Mouse (Mus musculus): ENCODE results near the gene Vgll4. TPM values are rescaled to one million over a fixed set of nuclear protein-coding genes. Genes with fewer than 3 reads are reported as not detected.
A peak's percentile ranks its signal among the peaks of the same experiment; 100 is the strongest.

Vgll4 gene
- 10 to 100 TPM; 15.7 to 20.1 TPM for total RNA-seq (2021)
- long read RNA-seq, experiment 1 = 0 reads
- long read RNA-seq, experiment 2, partial matches to known transcripts = 0 of 3 reads
- long read RNA-seq, experiment 2, other reads (novel, unspliced or antisense) = 1 of 3 reads

- intact Hi-C loops (cut with DNase I; ENCODE audit: low total_unique reads) = no loop called here
- DNase-seq = peak; percentile 61
Measured at GRCm38 (mm10) chr6:114969213-114970120, at the start of gene Vgll4. Vgll4 (minus strand) TSS chr6:114969994.

GRCm38 (mm10) chr6:115015461-115015860 is 45.7 kb upstream of the Vgll4 start:
- no peak for DNase-seq
- intact Hi-C loops (cut with DNase I; ENCODE audit: low total_unique reads) = no loop called here

- intact Hi-C loops (cut with DNase I; ENCODE audit: low total_unique reads) = no loop called here
- DNase-seq = no peak
Measured at GRCm38 (mm10) chr6:115013574-115013973, 43.8 kb upstream of the Vgll4 start.

- no peak for DNase-seq
- intact Hi-C loops (cut with DNase I; ENCODE audit: low total_unique reads) = loop anchor here (2.0 kb wide), 1 partner anchor 83 kb away; no protein-coding TSS in a partner anchor
Measured at GRCm38 (mm10) chr6:115011792-115012191, 42.0 kb upstream of the Vgll4 start.

GRCm38 (mm10) chr6:115010815-115011214 is 41.0 kb upstream of the Vgll4 start:
- DNase-seq = no peak

GRCm38 (mm10) chr6:115010304-115010703 is 40.5 kb upstream of the Vgll4 start:
- no peak for DNase-seq
- intact Hi-C loops (cut with DNase I; ENCODE audit: low total_unique reads) = loop anchor here (2.0 kb wide), 1 partner anchor 82 kb away; no protein-coding TSS in a partner anchor

More at GRCm38 (mm10) chr6:115010815-115011214, 41.0 kb upstream of the Vgll4 start:
- intact Hi-C loops (cut with DNase I; ENCODE audit: low total_unique reads) = loop anchor here (2.0 kb wide), 1 partner anchor 82 kb away; no protein-coding TSS in a partner anchor

- intact Hi-C loops (cut with DNase I; ENCODE audit: low total_unique reads) = loop anchor here (10.0 kb wide), 1 partner anchor 293 kb away; no protein-coding TSS in a partner anchor
- DNase-seq = peak; percentile 78
Measured at GRCm38 (mm10) chr6:115007728-115008127, 37.9 kb upstream of the Vgll4 start.

GRCm38 (mm10) chr6:115006948-115007347 is 37.2 kb upstream of the Vgll4 start:
- intact Hi-C loops (cut with DNase I; ENCODE audit: low total_unique reads) = loop anchor here (10.0 kb wide), 1 partner anchor 292 kb away; no protein-coding TSS in a partner anchor
- no peak for DNase-seq

- no peak for DNase-seq
- intact Hi-C loops (cut with DNase I; ENCODE audit: low total_unique reads) = loop anchor here (10.0 kb wide), 1 partner anchor 291 kb away; no protein-coding TSS in a partner anchor
Measured at GRCm38 (mm10) chr6:115006065-115006464, 36.3 kb upstream of the Vgll4 start.

- DNase-seq = peak; percentile 20
- intact Hi-C loops (cut with DNase I; ENCODE audit: low total_unique reads) = loop anchor here (10.0 kb wide), 1 partner anchor 291 kb away; no protein-coding TSS in a partner anchor
Measured at GRCm38 (mm10) chr6:115005351-115005890, 35.6 kb upstream of the Vgll4 start.

- no peak for DNase-seq
- intact Hi-C loops (cut with DNase I; ENCODE audit: low total_unique reads) = loop anchor here (10.0 kb wide), 1 partner anchor 290 kb away; no protein-coding TSS in a partner anchor
Measured at GRCm38 (mm10) chr6:115004636-115005035, 34.8 kb upstream of the Vgll4 start.

- no peak for DNase-seq
- intact Hi-C loops (cut with DNase I; ENCODE audit: low total_unique reads) = no loop called here
Measured at GRCm38 (mm10) chr6:114998374-114999031, 28.7 kb upstream of the Vgll4 start.

- intact Hi-C loops (cut with DNase I; ENCODE audit: low total_unique reads) = no loop called here
Measured at GRCm38 (mm10) chr6:114997471-114997870, 27.7 kb upstream of the Vgll4 start.

GRCm38 (mm10) chr6:114996910-114997309 is 27.1 kb upstream of the Vgll4 start:
- DNase-seq = no peak
- intact Hi-C loops (cut with DNase I; ENCODE audit: low total_unique reads) = no loop called here

More at GRCm38 (mm10) chr6:114997471-114997870, 27.7 kb upstream of the Vgll4 start:
- DNase-seq = no peak

- DNase-seq = no peak
- intact Hi-C loops (cut with DNase I; ENCODE audit: low total_unique reads) = no loop called here
Measured at GRCm38 (mm10) chr6:114994079-114994478, 24.3 kb upstream of the Vgll4 start.

- intact Hi-C loops (cut with DNase I; ENCODE audit: low total_unique reads) = no loop called here
Measured at GRCm38 (mm10) chr6:114993659-114994058, 23.9 kb upstream of the Vgll4 start.

GRCm38 (mm10) chr6:114991909-114992308 is 22.1 kb upstream of the Vgll4 start:
- no peak for DNase-seq

More at GRCm38 (mm10) chr6:114993659-114994058, 23.9 kb upstream of the Vgll4 start:
- no peak for DNase-seq

GRCm38 (mm10) chr6:114988619-114988980 is 18.8 kb upstream of the Vgll4 start:
- no peak for DNase-seq
- intact Hi-C loops (cut with DNase I; ENCODE audit: low total_unique reads) = no loop called here

More at GRCm38 (mm10) chr6:114991909-114992308, 22.1 kb upstream of the Vgll4 start:
- intact Hi-C loops (cut with DNase I; ENCODE audit: low total_unique reads) = no loop called here

GRCm38 (mm10) chr6:114987966-114988618 is 18.3 kb upstream of the Vgll4 start:
- DNase-seq = no peak
- intact Hi-C loops (cut with DNase I; ENCODE audit: low total_unique reads) = no loop called here
